Mouse (Mus musculus): Measurements from ENCODE around the gene Ube2g2.

GRCm38 (mm10) chr10:77603021-77603420 lies 19.1 kb upstream of the Ube2g2 start:
- TF ChIP-seq CTCF (IDR thresholded peaks at IDR 0.05; ENCODE audit: control insufficient read depth, insufficient read depth, low read length) = no peak
- TF ChIP-seq POLR2A (IDR thresholded peaks at IDR 0.05; ENCODE audit: borderline replicate concordance, control insufficient read depth, low read depth, low read length) = no peak
